Mouse (Mus musculus) stomach, postnatal 0 days (tissue): ENCODE results near the gene Pofut2. TPM values are rescaled to one million over a fixed set of nuclear protein-coding genes. Genes with fewer than 3 reads are reported as not detected.

Source experiments
- ATAC-seq: fragments of 200-750 bp; cut with Nextera tagmentation; 2 replicates; pipeline ENCODE4 v1.8.0; 2017; ENCODE audit not compliant: low FRiP score, low TSS enrichment
- DNase-seq: peaks from one replicate; pipeline ENCODE4 v3.0.0-alpha.2; 2016; ENCODE audit warnings: low spot score
- H3K27ac ChIP-seq: fragments of 300-500 bp; sonication (generic); replicated peaks from 2 replicates; pipeline ENCODE4 v1.5.1; 2014; ENCODE audit warnings: mild to moderate bottlenecking, control low read depth
- H3K27me3 ChIP-seq: fragments of 300-500 bp; sonication (generic); 2 replicates; pipeline ENCODE4 v1.6.1; 2014; ENCODE audit warnings: low read length; ENCODE audit not compliant: control insufficient read depth, insufficient read depth
- H3K36me3 ChIP-seq: fragments of 300-500 bp; sonication (generic); 2 replicates; pipeline ENCODE4 v1.6.1; 2014; ENCODE audit warnings: low read length, mixed read lengths; ENCODE audit not compliant: control insufficient read depth, insufficient read depth
- H3K4me1 ChIP-seq: fragments of 300-500 bp; sonication (generic); replicated peaks from 2 replicates; pipeline ENCODE4 v1.6.1; 2014; ENCODE audit warnings: antibody characterized with exemption; ENCODE audit not compliant: control insufficient read depth, insufficient read depth
- H3K4me2 ChIP-seq: fragments of 300-500 bp; sonication (generic); replicated peaks from 2 replicates; pipeline ENCODE4 v1.6.1; 2014; ENCODE audit warnings: low read depth, mild to moderate bottlenecking, control low read depth, moderate library complexity
- H3K4me3 ChIP-seq: fragments of 300-500 bp; sonication (generic); 2 replicates; pipeline ENCODE4 v1.5.1; 2014; ENCODE audit warnings: low read depth, low read length, control low read depth
- H3K9ac ChIP-seq: fragments of 300-500 bp; sonication (generic); 2 replicates; pipeline ENCODE4 v1.6.1; 2014; ENCODE audit warnings: mild to moderate bottlenecking, low read length, control low read depth, mixed read lengths
- H3K9me3 ChIP-seq: fragments of 300-500 bp; sonication (generic); 2 replicates; pipeline ENCODE4 v1.6.1; 2016; ENCODE audit warnings: low read length; ENCODE audit not compliant: control insufficient read depth
- CTCF ChIP-seq: IDR thresholded peaks from 2 replicates; pipeline ENCODE4 v1.5.1; 2016; ENCODE audit warnings: antibody characterized with exemption, low read depth, mild to moderate bottlenecking, moderate library complexity
- EP300 ChIP-seq: optimal IDR thresholded peaks from 2 replicates; pipeline ENCODE3; 2016; ENCODE audit warnings: antibody characterized with exemption
- WGBS: fragments of 180-500 bp; shearing (Covaris S2); extraction: QIAGEN DNeasy Blood & Tissue Kit; methylation state at CpG from one replicate; pipeline ENCODE4 v1.1.7; 2014; 5-methylcytosine and 5-hydroxymethylcytosine counted together
- polyA plus RNA-seq: library from polyadenylated mRNA; unstranded; fragments of >200 nt; fragmentation: Nextera tagmentation; extraction: Ambion mirVana; gene quantifications from 2 replicates; pipeline ENCODE4 v1.2.1, GENCODE M21; 2015

Pofut2 gene
- polyA plus RNA-seq, 1 experiment from 2014 or later = 54.0 TPM

- 82% methylated on average over 8 of the region's 8 CpGs for WGBS
Measured at GRCm38 (mm10) chr10:77305766-77306165, 46.7 kb downstream of the Pofut2 start.

GRCm38 (mm10) chr10:77308978-77309377 is 50.0 kb downstream of the Pofut2 start:
- no peak overlapping the region for H3K4me2 ChIP-seq
- no peak overlapping the region for H3K9ac ChIP-seq
- H3K9me3 ChIP-seq = no peaks in the 10 kb centered on the region
- no peak overlapping the region for H3K4me3 ChIP-seq
- WGBS = 58% methylated on average over 10 of the region's 10 CpGs
- TF ChIP-seq EP300 (no peak), CTCF (no peak)
- no peaks in the 10 kb centered on the region for H3K4me1 ChIP-seq
- no peaks in the 10 kb centered on the region for H3K36me3 ChIP-seq
- H3K27me3 ChIP-seq = no peaks in the 10 kb centered on the region
- ATAC-seq (no peak), DNase-seq (no peak)
- H3K27ac ChIP-seq = no peak overlapping the region

More at GRCm38 (mm10) chr10:77305766-77306165, 46.7 kb downstream of the Pofut2 start:
- H3K27ac ChIP-seq = no peak overlapping the region
- TF ChIP-seq CTCF (no peak), EP300 (no peak)
- no peak overlapping the region for H3K9ac ChIP-seq
- DNase-seq (no peak), ATAC-seq (no peak)
- no peaks in the 10 kb centered on the region for H3K4me1 ChIP-seq
- H3K4me3 ChIP-seq = no peak overlapping the region
- H3K36me3 ChIP-seq = no peaks in the 10 kb centered on the region; the same call in 1 of the 2 replicates
- no peak overlapping the region for H3K4me2 ChIP-seq
- H3K27me3 ChIP-seq = no peaks in the 10 kb centered on the region
- H3K9me3 ChIP-seq = no peaks in the 10 kb centered on the region

- Histone ChIP-seq H3K9ac (no peak overlapping the region), H3K9me3 (no peaks in the 10 kb centered on the region), H3K4me1 (no peaks in the 10 kb centered on the region), H3K27me3 (no peaks in the 10 kb centered on the region), H3K36me3 (no peaks in the 10 kb centered on the region), H3K4me2 (no peak overlapping the region), H3K4me3 (no peak overlapping the region), H3K27ac (no peak overlapping the region)
- WGBS = 58% methylated on average over 9 of the region's 9 CpGs
- TF ChIP-seq CTCF (no peak), EP300 (no peak)
- no peak for ATAC-seq
- DNase-seq = no peak
Measured at GRCm38 (mm10) chr10:77314711-77315266, 55.8 kb downstream of the Pofut2 start.

- no peaks in the 10 kb centered on the region for H3K9me3 ChIP-seq
- ATAC-seq = no peak
- no peak overlapping the region for H3K27ac ChIP-seq
- no peaks in the 10 kb centered on the region for H3K27me3 ChIP-seq
- H3K36me3 ChIP-seq = no peaks in the 10 kb centered on the region
- no peak overlapping the region for H3K9ac ChIP-seq
- no peak for DNase-seq
- H3K4me2 ChIP-seq = no peak overlapping the region
- H3K4me3 ChIP-seq = no peak overlapping the region
- TF ChIP-seq CTCF (no peak), EP300 (no peak)
- H3K4me1 ChIP-seq = no peaks in the 10 kb centered on the region
- WGBS = 62% methylated on average over 2 of the region's 2 CpGs
Measured at GRCm38 (mm10) chr10:77315682-77316081, 56.7 kb downstream of the Pofut2 start.

Other genes starting within 250 kb of the Pofut2 start
- 13.9 and 14.2 TPM in 2 replicates for gene Slc19a1, start 227.0 kb upstream of the Pofut2 start, polyA plus RNA-seq
- 26.3 and 26.6 TPM in 2 replicates for gene Col18a1, start 92.7 kb upstream of the Pofut2 start, polyA plus RNA-seq
- gene Adarb1, start 159.1 kb downstream of the Pofut2 start, polyA plus RNA-seq = 5.6 and 6.9 TPM in 2 replicates